Mouse (Mus musculus) left cerebral cortex, postnatal 4 days (tissue): ENCODE data around the gene Kiz. TPM values are rescaled to one million over a fixed set of nuclear protein-coding genes. Genes with fewer than 3 reads are reported as not detected.

ENCODE experiments used
- total RNA-seq, 2 experiments: library from RNA; stranded (reverse); gene quantifications; 2 replicates each; pipeline ENCODE4 v1.2.3; 2021

Gene Kiz
- total RNA-seq, 2 experiments from 2014 or later = 10.3 to 12.3 TPM

Other genes starting within 250 kb of the Kiz start
- 10 to 100 TPM; 92.3 to 94.5 TPM for gene Xrn2, start 157.1 kb downstream of the Kiz start, total RNA-seq
- gene Nkx2-4, start 229.6 kb downstream of the Kiz start, total RNA-seq = not detected